Mouse (Mus musculus): ENCODE results near the gene Ldb1.

The Ldb1 gene

DNA sequence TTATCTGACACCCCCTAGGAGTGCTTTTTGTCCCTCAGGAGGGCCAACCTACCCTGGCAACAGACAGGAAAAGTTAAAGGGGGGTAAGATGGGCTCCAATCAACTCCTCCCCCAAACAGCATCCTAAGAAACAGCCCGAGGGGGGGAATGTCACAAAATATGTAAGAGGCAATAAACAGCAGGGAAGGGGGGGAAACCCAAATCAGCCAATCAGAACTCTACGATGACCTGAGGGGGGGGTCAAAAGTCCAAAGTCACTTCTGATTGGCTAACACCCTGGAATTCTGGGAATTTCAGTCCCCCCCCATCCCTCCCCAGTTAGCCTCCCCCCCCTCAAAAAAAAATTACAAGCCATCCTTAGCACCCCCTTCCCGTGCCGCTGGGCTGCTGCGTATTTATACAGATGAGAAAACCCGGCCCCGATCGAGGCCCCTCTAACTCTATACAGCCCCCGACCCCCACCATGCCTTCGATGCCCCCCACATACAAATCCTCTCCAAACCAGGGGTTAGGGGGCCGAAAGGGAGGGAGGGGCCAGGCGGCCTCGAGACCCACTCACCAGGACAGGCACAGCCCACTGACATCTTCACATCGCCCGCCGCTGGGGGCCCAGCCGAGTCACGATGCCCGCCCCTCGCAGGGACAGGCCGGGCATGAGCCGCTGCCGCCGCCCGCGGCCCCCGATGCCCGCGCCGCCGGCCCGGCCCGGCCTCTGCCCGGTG is 582 bp downstream of the Ldb1 start, which contains the start of gene Pprc1:
TSS of gene Pprc1 (plus strand) at position 616 of the 722 bp plus-strand sequence.
- no peak for DNase-seq

- DNase-seq = no peak
Observed at GRCm38 (mm10) chr19:46043380-46043779, 1.6 kb downstream of the Ldb1 start.

- DNase-seq = peak in 1 of 2 experiments; percentile 49
Observed at GRCm38 (mm10) chr19:46042476-46043011, 2.5 kb downstream of the Ldb1 start.

GRCm38 (mm10) chr19:46041933-46042475 is 3.0 kb downstream of the Ldb1 start:
- DNase-seq = peak; percentile 78 to 85

DNA sequence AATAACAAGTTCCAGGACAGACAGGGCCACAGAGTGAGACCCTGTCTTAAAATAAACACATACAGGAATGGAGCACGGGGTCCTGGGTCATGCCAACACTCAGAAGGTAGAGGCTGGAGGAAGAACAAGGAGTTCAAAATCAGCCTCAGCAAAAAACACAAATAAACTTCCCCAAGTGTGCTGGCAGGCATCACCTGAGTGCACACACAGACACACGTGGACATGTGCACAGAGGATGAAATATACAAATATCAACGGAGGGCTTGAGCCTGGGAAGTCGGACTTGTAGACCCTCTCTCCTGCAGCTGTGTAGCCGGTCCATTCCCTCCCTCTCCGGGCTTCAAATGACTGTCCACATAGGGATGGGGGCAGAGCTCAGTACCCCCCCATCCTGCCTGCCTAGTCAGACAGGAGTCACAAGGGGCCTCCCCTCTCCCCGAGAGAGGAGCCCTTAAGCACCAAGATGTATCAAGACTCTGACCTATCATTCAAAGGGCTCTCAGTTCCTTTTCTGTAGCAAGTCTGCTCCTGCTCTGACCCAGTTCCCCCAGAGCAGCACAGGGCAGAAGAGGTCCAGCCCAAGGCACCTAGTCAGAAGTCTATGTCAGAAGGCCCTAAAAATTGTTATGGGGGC is 3.6 kb downstream of the Ldb1 start:
- DNase-seq = no peak

GRCm38 (mm10) chr19:46040149-46040902 is 4.7 kb downstream of the Ldb1 start:
- DNase-seq = no peak

GRCm38 (mm10) chr19:46039478-46039877 is 5.5 kb downstream of the Ldb1 start:
- peak; percentile 75 to 90 for DNase-seq

DNA sequence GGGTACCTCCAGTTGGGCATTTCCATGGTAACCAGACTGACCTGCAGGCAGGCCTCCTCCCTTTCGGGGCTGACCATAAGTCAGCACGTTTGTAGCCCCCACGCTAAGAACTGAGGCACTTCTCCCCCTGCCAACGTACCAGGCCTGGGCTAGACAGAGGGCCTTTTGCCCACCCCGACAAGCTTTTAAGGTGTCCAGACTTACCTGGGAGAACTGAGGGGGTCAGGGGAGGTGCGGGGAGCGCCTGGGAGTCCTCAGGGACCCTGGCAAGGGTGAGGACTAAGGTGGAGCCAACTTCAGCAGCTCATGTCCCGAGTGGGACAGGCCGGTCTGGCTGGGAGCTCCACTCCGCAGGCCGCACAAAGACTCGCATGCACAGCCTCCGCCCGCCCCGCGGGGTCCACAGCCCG is 6.2 kb downstream of the Ldb1 start:
- peak in 1 of 2 experiments; percentile 33 for DNase-seq

GRCm38 (mm10) chr19:46037925-46038850 is 6.8 kb downstream of the Ldb1 start:
- peak in 1 of 2 experiments; percentile 51 for DNase-seq

DNA sequence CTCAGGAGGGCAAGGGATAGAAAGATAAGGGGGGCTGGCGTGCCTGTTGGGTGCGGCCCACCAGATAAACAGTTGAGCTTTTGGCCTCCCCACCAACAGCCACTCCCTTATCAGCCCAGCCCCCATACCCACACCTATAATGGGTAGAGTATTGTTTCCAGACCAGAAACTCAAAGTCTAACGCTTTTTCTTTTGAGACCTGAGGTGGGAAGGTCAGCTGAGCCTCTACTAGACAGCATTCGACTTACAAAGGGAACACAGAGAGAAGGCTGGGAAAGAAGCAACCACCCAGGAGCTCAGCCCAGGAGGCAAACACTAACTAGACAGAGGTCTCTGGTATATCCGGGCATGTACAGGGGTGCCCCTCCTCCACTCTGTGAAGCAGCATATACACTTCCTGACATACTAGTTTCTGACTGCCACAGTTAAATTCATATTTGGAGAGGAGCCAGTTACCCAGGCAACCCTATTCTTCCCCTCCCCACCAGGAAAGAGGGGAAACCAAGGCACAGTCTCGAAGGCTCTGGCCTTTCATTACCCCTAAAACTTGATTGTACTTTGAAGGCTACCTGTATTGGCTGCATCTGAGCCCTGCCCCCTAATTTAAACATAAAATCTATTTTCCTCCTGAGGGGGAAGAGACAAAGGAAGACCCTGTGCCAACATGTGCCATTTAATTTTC is 7.6 kb downstream of the Ldb1 start:
- no peak for DNase-seq

DNA sequence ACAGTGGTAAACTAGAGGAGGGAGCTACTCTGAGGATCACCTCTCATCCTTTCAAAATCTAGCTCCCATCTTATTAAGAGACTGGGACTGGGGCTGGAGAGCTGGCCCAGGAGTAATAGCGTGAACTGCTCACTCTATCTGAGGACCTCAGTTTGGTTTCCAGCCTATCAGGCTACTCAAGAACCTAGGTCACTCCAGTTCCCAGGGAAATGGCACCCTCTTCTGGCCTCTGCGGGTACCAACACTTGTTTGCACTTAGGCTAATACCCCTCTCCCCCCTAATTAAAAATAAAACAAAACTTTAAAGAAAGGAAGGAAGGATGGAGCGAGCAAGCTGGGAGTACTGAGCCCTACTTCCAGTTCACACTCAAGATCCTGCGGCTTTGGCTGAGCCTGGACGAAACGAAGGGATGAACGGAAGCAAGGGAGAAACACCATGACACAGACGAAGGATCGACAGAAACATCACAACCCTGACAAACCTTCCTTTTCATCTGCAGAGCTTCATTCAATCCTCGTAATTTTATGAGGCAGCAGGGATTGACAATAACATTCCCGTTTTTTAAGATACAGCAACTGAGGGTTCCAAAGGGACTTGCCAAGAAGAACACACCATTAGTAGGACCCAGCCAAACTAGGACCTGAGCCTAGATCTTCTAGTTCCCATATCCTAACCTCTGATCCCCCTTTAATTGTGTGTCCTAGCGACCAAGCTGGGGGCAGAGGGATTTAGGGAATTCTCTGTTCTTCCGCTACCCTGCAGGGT is 8.4 kb downstream of the Ldb1 start:
- peak in 1 of 2 experiments; percentile 45 for DNase-seq

DNA sequence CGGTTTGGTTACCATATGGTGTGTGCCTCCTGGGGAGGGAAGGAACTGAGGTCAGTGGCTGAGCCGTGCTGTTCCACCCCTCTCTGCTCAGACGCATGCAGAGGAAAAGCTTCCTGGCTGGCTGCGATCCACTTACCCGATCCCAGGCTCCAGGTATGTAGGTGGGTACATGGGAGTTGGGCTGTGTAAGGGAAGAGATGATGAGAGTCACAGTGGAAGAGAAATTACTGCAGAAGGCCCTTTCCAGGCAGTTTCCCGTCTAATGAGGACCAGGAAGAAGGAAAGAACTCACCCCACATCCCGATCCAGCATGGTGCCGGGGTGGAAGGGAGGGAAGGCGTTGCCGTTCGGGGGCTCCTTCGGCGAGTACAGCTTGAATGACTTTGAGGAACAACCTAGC is 9.0 kb downstream of the Ldb1 start:
- peak in 1 of 2 experiments; percentile 53 for DNase-seq

GRCm38 (mm10) chr19:46033911-46034310 is 11.1 kb downstream of the Ldb1 start:
- DNase-seq = no peak

DNA sequence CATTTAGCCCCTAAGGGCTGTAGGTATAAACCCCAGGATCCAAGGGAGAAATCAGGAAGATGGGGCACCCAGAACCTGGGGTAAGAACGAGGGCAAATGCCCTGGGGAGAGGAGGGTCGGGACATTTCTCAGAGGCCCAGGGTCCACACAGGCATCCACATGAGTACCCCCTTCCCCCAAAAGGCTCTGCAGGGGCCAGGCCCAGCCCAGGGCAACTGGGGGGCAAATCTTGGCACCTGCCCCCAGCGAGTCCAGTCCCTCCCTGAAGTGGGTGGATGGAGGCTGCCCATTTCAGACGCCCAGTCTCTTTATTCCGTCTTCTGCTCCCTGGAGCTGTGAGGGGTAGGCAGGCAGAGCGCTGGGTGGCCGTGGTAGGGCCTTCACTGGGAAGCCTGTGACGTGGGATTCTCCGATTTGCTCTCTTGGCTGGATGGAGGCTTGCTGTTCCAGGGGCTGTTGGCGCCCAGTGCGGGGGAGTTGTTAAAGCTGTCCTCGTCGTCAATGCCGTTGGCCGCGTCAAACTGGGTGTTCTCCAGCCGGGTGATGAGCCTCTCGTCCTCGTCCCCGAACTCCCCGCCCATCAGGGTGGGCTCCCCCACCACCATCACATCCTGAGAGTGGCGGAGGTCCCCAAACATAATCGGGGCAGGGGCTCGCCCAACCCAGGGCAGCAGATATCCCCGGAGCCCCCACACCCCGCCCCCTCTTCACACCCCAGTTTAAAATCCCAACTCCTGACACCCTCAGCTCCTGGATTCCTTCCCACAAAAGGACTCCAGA is 12.1 kb downstream of the Ldb1 start:
- no peak for DNase-seq

DNA sequence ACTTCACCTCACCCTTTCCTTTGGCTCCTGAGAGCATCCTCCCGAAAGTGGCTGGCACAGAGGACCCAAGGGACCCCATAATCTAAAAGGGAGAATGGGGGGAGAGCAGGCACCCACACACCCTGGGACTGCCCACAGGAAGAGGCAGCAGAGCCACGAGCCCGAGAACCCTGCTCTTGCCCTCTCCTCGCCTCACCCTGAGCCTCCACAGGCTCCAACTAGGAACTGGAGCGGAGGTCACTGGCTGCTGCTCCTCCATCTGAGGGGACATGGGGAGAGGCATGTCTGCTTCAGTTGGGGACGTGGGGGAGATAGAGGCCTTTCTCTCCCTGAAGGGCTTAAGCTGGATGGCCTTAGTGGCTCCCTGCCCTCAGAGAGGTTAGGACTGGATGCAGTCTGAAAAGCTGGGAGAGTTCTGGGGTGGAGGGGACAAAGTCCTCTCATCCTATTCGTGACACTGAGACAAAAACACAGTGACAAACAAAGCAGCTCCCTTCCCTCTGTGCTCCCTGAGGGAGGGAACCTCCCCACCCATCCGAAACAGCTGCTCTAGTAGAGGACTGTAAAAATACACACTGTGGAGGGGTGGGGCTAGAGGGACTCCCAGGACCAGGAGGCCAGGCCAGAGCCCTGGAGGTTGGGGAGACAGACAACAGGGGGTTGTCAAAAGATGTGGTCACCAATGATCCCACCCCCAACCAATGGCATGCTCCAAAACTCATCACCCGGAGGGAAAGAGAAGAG is 13.2 kb downstream of the Ldb1 start:
- no peak for DNase-seq

DNA sequence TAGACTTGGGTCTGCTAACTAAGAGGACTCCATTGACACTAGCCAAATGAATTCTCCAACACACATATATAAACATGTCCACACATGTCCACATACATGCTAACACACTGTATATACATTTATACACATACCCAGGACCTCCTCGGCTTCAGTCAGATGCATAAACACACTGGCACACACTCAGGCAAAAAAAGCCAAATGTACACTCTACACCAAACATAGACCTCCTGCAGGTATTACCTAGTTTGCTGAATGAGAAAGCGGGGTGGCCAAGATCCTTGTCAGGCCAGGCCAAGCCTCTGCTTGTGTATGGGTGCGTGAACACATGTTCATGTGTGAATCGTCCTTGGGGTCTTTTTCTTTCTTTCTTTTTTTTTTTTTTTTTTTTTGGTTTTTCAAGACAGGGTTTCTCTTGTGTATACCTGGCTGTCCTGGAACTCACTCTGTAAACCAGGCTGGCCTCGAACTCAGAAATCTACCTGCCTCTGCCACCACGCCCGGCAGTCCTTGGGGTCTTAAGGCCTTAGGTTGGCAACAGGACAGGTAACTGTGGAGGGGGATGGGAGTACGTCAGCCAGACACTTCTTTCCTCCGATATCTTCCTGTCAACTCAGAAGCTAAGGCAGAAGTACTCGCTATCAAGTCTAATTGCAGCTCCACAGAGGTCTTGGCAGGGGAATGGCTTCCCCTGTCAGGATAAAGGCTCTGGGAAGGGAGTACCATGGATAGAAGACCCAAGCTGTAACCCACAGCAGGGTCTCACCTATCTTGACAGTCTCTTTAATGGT is 14.6 kb downstream of the Ldb1 start:
- DNase-seq = no peak

- no peak for DNase-seq
Observed at GRCm38 (mm10) chr19:46029652-46030051, 15.4 kb downstream of the Ldb1 start.

GRCm38 (mm10) chr19:46028747-46029320 is 16.2 kb downstream of the Ldb1 start:
- DNase-seq = no peak

All from cerebellum, postnatal 36 days (tissue).